ENCODE assay signal across 8 mouse cellular contexts in the genomic region with DNA sequence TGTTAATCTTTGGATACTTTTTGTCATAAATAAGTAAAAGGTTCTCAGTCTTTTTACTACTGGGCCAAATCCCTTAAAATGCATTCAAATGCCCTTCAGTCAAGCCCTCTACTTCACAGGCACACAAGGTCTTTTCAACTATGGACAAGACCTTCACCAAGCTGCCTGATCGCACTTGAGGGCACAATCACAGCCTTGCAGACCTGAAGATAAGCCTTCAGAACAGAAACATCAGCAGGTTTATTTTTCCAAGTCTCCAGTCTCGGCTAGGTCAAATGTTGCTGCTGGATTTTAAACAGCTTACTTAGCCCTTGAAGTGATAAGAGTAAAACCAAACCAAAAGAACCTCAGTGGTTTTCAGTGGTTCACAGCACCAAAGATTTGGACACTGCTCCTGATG. TPM values are rescaled to one million over a fixed set of nuclear protein-coding genes. Genes with fewer than 3 reads are reported as not detected.
DNase-seq lines count a peak whose midpoint lies in the region; ATAC-seq and TF ChIP-seq lines count a peak whose summit lies in the region.

No protein-coding gene starts in this region.

- no peak for TF ChIP-seq CTCF in cerebellum, adult 2 months (IDR thresholded peaks at IDR 0.05; ENCODE audit: borderline replicate concordance, insufficient read depth, low read depth, low read length)
- no peak for TF ChIP-seq CTCF in lung, postnatal 0 days (IDR thresholded peaks at IDR 0.05)

- TF ChIP-seq POLR2A in cerebellum, adult 2 months (IDR thresholded peaks at IDR 0.05; ENCODE audit: borderline replicate concordance, insufficient read depth, low read length) = no peak

- H3K4me1 ChIP-seq in cerebellum, adult 2 months (ENCODE audit: control insufficient read depth, insufficient read depth, low read length) = no peaks in the 10 kb centered on the region
- H3K4me1 ChIP-seq in lung, postnatal 0 days (ENCODE audit: insufficient read depth, low read depth, low read length) = peaks cover 8% of the 10 kb centered on the region; the same call in 1 of the 2 replicates
- peaks cover 9% of the 10 kb centered on the region for H3K4me1 ChIP-seq in limb, embryonic 12.5 days (replicated peaks)
- peaks cover 12% of the 10 kb centered on the region for H3K4me1 ChIP-seq in stomach, embryonic 14.5 days (ENCODE audit: control insufficient read depth, insufficient read depth, low read length)

- no peak overlapping the region for H3K27ac ChIP-seq in cerebellum, adult 2 months (ENCODE audit: insufficient read depth, low read length)
- peak overlapping the region; percentile 99; the same call in 1 of the 2 replicates for H3K27ac ChIP-seq in lung, postnatal 0 days (ENCODE audit: low read length)
- H3K27ac ChIP-seq in limb, embryonic 12.5 days = no peak overlapping the region
- no peak overlapping the region for H3K27ac ChIP-seq in stomach, embryonic 14.5 days (ENCODE audit: low read length)

- peak overlapping the region; percentile 95 for H3K4me3 ChIP-seq in cerebellum, adult 2 months (replicated peaks; ENCODE audit: insufficient read depth, low read depth, low read length)
- H3K4me3 ChIP-seq in lung, postnatal 0 days (ENCODE audit: low read depth, low read length) = peak overlapping the region; percentile 99
- H3K4me3 ChIP-seq in limb, embryonic 12.5 days (replicated peaks) = peak overlapping the region; percentile 97
- H3K4me3 ChIP-seq in stomach, embryonic 14.5 days (ENCODE audit: low read depth, low read length) = peak overlapping the region; percentile 99

- no peaks in the 10 kb centered on the region for H3K36me3 ChIP-seq in lung, postnatal 0 days (ENCODE audit: insufficient read depth, low read length)
- H3K36me3 ChIP-seq in limb, embryonic 12.5 days = no peaks in the 10 kb centered on the region
- no peaks in the 10 kb centered on the region for H3K36me3 ChIP-seq in stomach, embryonic 14.5 days (ENCODE audit: control insufficient read depth, insufficient read depth, low read length)

- H3K9ac ChIP-seq in lung, postnatal 0 days (replicated peaks; ENCODE audit: low read depth) = peak overlapping the region; percentile 99
- H3K9ac ChIP-seq in limb, embryonic 12.5 days (replicated peaks) = peak overlapping the region; percentile 98
- H3K9ac ChIP-seq in stomach, embryonic 14.5 days (replicated peaks; ENCODE audit: low read depth, low read length) = peak overlapping the region; percentile 99

- H3K9me3 ChIP-seq in lung, postnatal 0 days (ENCODE audit: low read length) = no peaks in the 10 kb centered on the region
- no peaks in the 10 kb centered on the region for H3K9me3 ChIP-seq in limb, embryonic 12.5 days
- no peaks in the 10 kb centered on the region for H3K9me3 ChIP-seq in stomach, embryonic 14.5 days (ENCODE audit: control insufficient read depth, low read depth, low read length)

- DNase-seq in cerebellum, adult 2 months = no peak
- no peak for DNase-seq in cerebellum, postnatal 4 days (ENCODE audit: low spot score in 2 of 2)
- no peak for DNase-seq in lung, postnatal 0 days (ENCODE audit: low spot score)
- no peak for DNase-seq in lung, postnatal 14 days
- no peak for DNase-seq in adrenal gland, postnatal 36 days
- no peak for DNase-seq in thymus, postnatal 14 days

- H3K4me2 ChIP-seq in lung, postnatal 0 days (replicated peaks; ENCODE audit: low read depth, low read length) = peak overlapping the region; percentile 79
- peak overlapping the region; percentile 82 for H3K4me2 ChIP-seq in limb, embryonic 12.5 days
- peak overlapping the region; percentile 63 for H3K4me2 ChIP-seq in stomach, embryonic 14.5 days (replicated peaks; ENCODE audit: low read depth, low read length)

- H3K27me3 ChIP-seq in cerebellum, adult 2 months (ENCODE audit: control insufficient read depth, insufficient read depth, low read length) = no peaks in the 10 kb centered on the region
- no peaks in the 10 kb centered on the region for H3K27me3 ChIP-seq in lung, postnatal 0 days (replicated peaks; ENCODE audit: insufficient read depth, low read length)
- H3K27me3 ChIP-seq in limb, embryonic 12.5 days = no peaks in the 10 kb centered on the region
- no peaks in the 10 kb centered on the region for H3K27me3 ChIP-seq in stomach, embryonic 14.5 days (ENCODE audit: control insufficient read depth, insufficient read depth, low read length)

- TF ChIP-seq EP300 in lung, postnatal 0 days (IDR thresholded peaks at IDR 0.05) = no peak

- WGBS in cerebellum, adult 2 months = under 1% methylated on average over 2 of the region's 2 CpGs
- 14% methylated on average over 2 of the region's 2 CpGs for WGBS in lung, postnatal 0 days
- WGBS in limb, embryonic 12.5 days = 75% methylated on average over 2 of the region's 2 CpGs
- WGBS in stomach, embryonic 14.5 days = 25% methylated on average over 2 of the region's 2 CpGs

- ATAC-seq in lung, postnatal 0 days = no peak
- ATAC-seq in limb, embryonic 12.5 days (ENCODE audit: insufficient number of reproducible peaks, insufficient read depth, low FRiP score, low TSS enrichment, low read depth) = no peak
- no peak for ATAC-seq in stomach, embryonic 14.5 days (ENCODE audit: insufficient number of reproducible peaks, insufficient read depth, low FRiP score, low read depth)

RNA-seq across cellular contexts. Expression of a gene that starts 2.1 kb away (rescaled TPM):
- 148 and 152 TPM in 2 replicates for polyA plus RNA-seq in cerebellum, adult 2 months (2012; rRNA removed)
- 58.9 and 60.6 TPM in 2 replicates for polyA plus RNA-seq in lung, postnatal 0 days (2015; fragmentation: Nextera tagmentation; extraction: Ambion mirVana)
- 134 and 135 TPM in 2 replicates for polyA plus RNA-seq in limb, embryonic 12.5 days (2016; fragmentation: Nextera tagmentation; extraction: Ambion mirVana)
- 129 and 131 TPM in 2 replicates for polyA plus RNA-seq in stomach, embryonic 14.5 days (2014; fragmentation: Nextera tagmentation; extraction: Ambion mirVana)
- 100 to 1,000 TPM in 1 of 2 experiments, 10 to 100 TPM in 1; 97.3 to 110 TPM for total RNA-seq in adrenal gland, postnatal 36 days (2021)
